In the genomic region with DNA sequence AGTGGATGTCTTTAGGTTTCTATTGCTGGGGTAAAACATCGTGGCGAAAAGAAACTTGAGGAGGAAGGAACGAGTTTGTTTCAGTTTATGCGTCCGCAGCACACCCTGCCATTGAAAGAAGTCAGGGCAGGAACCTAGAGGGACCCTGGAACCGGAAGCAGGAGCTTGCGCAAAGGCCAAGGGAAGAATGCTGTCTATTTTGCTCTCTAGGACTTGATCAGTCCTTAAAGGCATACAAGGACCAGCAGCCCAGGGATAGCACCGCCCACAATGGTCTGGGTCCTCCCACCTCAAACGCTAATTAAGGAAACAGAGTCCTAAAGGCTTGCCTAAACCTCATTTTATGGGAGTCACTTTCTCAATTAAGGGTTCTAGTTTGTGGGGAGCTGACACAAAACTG, we compare ENCODE assay signal across 8 mouse cellular contexts. TPM values are rescaled to one million over a fixed set of nuclear protein-coding genes. Genes with fewer than 3 reads are reported as not detected.
DNase-seq lines count a peak whose midpoint lies in the region; ATAC-seq lines count a peak whose summit lies in the region.

No protein-coding gene starts in this region.

- no peak overlapping the region for H3K27ac ChIP-seq in heart, embryonic 15.5 days

- H3K4me1 ChIP-seq in heart, embryonic 15.5 days (replicated peaks) = 0 out of 2 replicates have a peak, but pooled peaks cover 5% of the 10 kb centered on the region

- H3K4me2 ChIP-seq in heart, embryonic 15.5 days = peak overlapping the region; percentile 93; the same call in 1 of the 2 replicates

- H3K4me3 ChIP-seq in heart, embryonic 15.5 days = peak overlapping the region; percentile 63; the same call in 1 of the 2 replicates

- intact Hi-C loops in gastrocnemius, postnatal 14 days (cut with DNase I; ENCODE audit: low total_unique reads) = no loop called here

- 49% methylated on average over 9 of the region's 9 CpGs for WGBS in heart, embryonic 15.5 days

- ATAC-seq in heart, embryonic 15.5 days (replicated peaks; ENCODE audit: insufficient number of reproducible peaks, insufficient read depth, low FRiP score, low read depth) = no peak
- ATAC-seq in megakaryocyte progenitor cell, adult 5-6 weeks (replicated peaks; ENCODE audit: poor library complexity) = peak; percentile 61
- ATAC-seq in cerebellum, adult (ENCODE audit: insufficient number of reproducible peaks, low FRiP score, low TSS enrichment) = no peak; the same call in 1 of the 2 replicates

- H3K36me3 ChIP-seq in heart, embryonic 15.5 days = no peaks in the 10 kb centered on the region

- H3K9me3 ChIP-seq in heart, embryonic 15.5 days (replicated peaks) = no peaks in the 10 kb centered on the region

- no peaks in the 10 kb centered on the region for H3K27me3 ChIP-seq in heart, embryonic 15.5 days

- peak; percentile 38 for DNase-seq in adrenal gland, adult 2 months
- DNase-seq in adrenal gland, adult 8-10 months = no peak
- DNase-seq in kidney, postnatal 4 days = peak; percentile 44 to 57
- no peak for DNase-seq in layer of hippocampus, adult 9-11 months
- DNase-seq in gastrocnemius, postnatal 14 days = no peak

- H3K9ac ChIP-seq in heart, embryonic 15.5 days = no peak overlapping the region

RNA-seq across cellular contexts. Expression of a gene that starts 0.7 kb away (rescaled TPM):
- total RNA-seq in adrenal gland, adult 2 months (2021) = 10 to 100 TPM; 14.8 to 22.9 TPM
- 2.1 and 2.3 TPM in 2 replicates for polyA plus RNA-seq in adrenal gland, adult 2 months (2012; rRNA removed)
- 10 to 100 TPM; 15.7 to 30.5 (median 22.7) TPM for total RNA-seq in adrenal gland, adult 8-10 months (2022)
- 46.0 and 52.0 TPM in 2 replicates for polyA plus RNA-seq in heart, embryonic 15.5 days (2015; fragmentation: Nextera tagmentation; extraction: Ambion mirVana)
- total RNA-seq in megakaryocyte progenitor cell, adult 5-6 weeks (2015) = 514 and 552 TPM in 2 replicates
- 313 and 351 TPM in 2 replicates for total RNA-seq in megakaryocyte progenitor cell, adult 5-6 weeks (2017)
- 10 to 100 TPM; 16.6 to 22.5 TPM for total RNA-seq in gastrocnemius, postnatal 14 days (2021)

Comparison
In these comparisons a context has a peak if more than half of its experiments do, and no peak if none do; other contexts are left out.
1. DNase-seq: peak in adrenal gland, adult 2 months (single experiment) and kidney, postnatal 4 days (2 of 2); none in adrenal gland, adult 8-10 months (single experiment), layer of hippocampus, adult 9-11 months (single experiment) and gastrocnemius, postnatal 14 days (single experiment).
2. RNA of a gene that starts 0.7 kb away (total RNA-seq): 313 to 552 TPM in megakaryocyte progenitor cell, adult 5-6 weeks; 15.7 to 30.5 TPM in adrenal gland, adult 8-10 months, 14.8 to 22.9 TPM in adrenal gland, adult 2 months and 16.6 to 22.5 TPM in gastrocnemius, postnatal 14 days; every median in the first group is over 4 times any median in the second.